Mouse (Mus musculus) urinary bladder, adult 18-20 months (tissue): ENCODE data around the gene Dsp.

Source experiments
- DNase-seq, 2 experiments: peaks; one replicate each; pipeline ENCODE4 v3.0.0; 2022; ENCODE audit warnings: low spot score in 2 of 2, mixed read lengths in 2 of 2

Gene Dsp

GRCm38 (mm10) chr13:38151069-38151588, at the start of gene Dsp:
Gene Dsp (plus strand): TSS chr13:38151294.
- peak; percentile 66 to 71 for DNase-seq

- DNase-seq, result no peak
Measured at GRCm38 (mm10) chr13:38103406-38103805, 47.7 kb upstream of the Dsp start.

DNA sequence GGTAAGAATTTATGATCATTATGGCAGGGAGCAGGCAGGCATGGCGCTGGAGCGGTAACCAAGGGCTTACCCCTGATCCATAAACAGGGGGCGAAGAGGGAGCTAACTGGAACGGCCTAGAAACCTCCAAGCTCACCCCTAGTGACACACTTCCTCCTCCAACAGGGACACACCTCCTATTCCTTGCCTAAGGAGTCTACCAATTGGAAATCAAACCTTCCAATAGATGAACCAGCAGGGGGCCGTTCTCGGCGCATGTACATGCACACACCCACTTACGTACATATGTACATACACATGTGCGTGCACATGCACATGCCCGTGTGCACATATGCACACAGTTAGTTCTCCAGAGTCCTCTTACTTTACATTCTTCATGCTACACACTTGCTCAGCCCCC, 46.6 kb upstream of the Dsp start:
- DNase-seq, result no peak

GRCm38 (mm10) chr13:38109081-38109480, 42.0 kb upstream of the Dsp start:
- no peak for DNase-seq

DNA sequence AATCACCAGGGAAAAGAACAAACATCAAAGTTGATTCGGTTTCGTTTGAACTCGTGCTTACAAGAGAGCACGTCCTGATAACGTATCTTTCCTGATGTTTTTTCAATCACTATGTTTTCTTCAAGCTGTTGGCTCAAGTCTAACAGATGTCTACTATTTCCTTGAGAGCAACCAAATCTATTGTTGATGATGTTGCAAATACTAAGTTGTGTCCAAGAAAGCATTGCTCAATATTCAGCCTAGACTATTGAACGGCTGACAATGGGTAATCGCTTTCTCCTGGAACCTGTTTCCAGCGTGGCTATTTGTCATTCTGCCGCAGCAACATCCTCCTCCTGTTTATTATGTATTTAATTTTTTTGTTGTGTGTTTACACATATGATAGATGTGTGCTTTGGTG, 28.8 kb upstream of the Dsp start:
- DNase-seq, result no peak

DNA sequence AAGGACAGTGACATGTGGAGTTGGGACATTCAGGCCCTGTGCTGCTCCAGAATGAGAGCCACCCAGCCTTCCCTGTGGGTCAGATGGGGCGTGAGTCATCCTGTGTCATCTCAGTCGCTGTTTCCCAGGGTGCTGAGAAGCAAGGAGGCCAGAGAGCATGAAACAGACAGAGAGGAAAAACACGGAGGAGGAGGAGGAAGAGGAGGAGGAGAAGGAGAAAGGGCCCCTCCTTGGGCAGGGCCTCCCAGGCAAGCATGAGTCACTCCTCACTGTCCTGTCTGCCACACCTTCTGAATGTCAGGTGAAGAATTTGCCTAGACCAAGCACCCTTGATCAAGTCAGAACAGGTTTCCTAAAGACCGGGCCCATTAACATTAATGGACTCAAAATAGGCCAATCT, 27.4 kb upstream of the Dsp start:
- peak; percentile 18 to 57 for DNase-seq

DNA sequence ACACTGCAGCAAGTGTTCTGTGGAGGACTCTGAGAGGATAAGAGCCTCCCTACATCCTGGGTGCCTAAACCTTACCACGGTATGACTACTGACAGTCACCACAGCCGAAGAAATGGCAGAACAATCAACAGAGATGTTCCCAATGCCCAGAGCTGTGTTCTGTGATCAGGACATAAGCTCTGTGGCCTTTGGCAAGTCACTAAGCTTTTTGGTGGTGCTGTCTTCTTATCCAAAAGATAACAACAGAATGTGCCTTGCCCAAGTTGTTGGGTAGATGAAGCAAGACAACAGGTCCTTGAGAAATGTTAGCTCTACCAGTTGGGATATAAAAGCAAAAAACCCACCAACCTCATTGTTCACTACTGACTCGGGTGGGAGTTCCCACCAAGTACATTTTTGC, 23.4 kb upstream of the Dsp start:
- no peak for DNase-seq

GRCm38 (mm10) chr13:38128246-38128645, 22.8 kb upstream of the Dsp start:
- peak in 1 of 2 experiments; percentile 26 for DNase-seq

DNA sequence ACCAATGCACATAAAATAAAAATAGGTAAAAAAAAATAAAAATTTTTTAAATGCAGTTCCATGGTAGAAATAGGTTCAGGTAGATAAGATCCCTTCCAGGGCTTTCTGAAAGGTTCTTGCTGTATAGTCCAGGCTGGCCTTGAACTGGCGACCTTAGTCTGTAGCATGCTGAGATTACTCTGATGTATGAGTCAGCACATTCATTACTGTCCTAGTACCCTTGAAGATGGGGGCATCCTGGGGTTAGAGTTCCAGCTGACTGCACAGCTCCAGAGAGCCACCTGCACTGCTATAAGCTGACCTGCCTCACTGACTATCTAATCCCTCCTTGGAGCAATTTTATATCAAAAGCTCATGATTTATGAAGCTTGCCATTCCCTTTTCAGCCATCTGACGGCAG, 21.6 kb upstream of the Dsp start:
- no peak for DNase-seq

- no peak for DNase-seq
Measured at GRCm38 (mm10) chr13:38130116-38130515, 21.0 kb upstream of the Dsp start.

DNA sequence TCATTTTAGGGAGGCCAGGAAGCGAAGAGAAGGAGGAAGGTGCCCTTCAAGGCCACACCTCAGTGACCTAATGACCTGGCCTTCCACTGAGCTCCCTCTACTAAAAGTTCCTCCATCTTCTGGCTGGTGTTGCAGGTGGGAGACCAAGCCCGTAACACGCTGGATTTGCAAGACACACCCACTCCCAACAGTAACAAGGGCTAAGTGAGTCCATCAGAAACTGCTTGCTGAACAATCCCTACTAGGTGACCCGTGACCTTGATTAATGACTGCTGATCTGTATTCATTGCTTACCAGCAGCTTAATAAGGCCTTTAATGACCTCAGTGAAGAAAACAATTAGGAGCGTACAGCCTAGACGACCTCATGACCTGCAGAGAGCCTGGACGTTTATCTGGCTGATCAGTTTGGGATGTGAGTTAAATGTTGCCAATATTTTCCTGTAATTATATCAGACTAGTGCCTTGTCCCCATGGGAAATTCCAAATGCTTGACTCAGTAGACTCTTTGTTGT, 18.0 kb upstream of the Dsp start:
- DNase-seq, result no peak

DNA sequence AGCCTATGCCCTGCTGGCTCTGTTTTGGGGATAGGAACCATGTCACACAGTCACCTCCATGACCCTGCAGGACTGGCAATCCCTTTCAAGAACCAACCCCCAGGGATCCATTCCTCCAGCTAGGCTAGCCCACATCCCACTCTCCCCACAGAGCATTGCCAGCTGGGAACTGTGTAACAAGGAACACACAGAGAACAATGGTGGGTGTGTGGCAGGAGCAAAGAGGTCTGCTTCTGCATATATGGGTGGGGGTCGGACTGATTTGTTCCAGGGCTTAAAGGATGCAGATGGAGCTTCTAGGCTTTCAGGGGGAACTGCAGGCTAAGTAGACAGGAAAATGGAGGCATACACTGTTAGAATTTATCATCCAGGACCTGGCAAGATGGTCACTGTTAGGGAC, 10.6 kb upstream of the Dsp start:
- no peak for DNase-seq

DNA sequence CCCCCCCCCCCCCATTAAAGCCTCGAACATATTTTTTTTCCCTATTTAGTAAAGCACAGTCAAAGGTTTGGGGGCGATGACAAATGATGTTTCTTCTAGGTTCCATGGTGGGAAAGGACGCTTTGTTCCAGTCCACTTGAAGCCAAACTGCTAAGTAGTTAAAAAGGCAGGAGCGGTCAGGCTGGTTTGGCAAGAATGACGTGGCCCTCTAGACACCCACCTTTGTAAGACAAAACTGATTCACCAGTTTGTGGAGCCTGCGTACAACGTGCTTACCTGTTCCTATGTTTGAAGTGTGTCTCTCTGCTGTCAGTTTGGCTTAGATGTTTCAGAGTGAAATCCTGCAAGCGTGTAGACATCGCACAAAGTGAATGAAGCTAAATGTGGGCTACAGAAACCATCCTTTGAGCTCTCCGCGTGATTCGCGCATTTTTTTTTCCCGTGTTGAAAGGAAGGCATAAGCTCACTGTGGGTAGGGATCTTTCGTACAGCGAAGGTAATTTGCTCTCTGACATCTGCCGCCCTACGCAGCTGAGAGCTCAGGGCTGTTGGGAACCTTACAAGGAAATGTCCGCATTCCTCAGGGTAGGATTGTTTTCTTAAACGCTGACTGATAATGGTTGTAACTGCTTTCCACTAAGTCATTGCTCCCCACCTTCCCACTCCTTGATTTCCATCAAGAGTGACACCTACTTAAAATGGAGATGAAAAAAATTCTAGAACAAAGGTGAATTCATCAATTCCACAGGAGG, 6.0 kb upstream of the Dsp start:
- peak; percentile 45 to 68 for DNase-seq

DNA sequence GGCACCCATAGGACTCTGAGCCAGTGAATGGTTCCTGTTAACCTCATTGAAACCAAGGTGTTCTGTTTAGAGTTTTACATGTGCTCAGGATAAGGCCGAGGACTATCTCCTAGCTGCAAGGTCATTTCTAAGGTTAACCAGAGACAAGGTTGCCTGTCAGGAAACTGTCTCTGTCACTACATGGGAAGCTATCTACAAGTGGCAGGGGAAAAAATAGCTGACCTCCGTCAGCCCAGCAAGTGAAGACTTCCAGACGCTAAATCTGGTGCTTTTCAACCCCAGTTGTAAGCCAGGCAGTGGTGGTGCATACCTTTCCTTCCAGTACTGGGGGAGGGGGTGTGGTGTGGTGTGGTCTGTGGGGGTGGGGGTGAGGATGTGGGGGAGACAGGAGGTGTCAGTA, 2.7 kb upstream of the Dsp start:
- no peak for DNase-seq

DNA sequence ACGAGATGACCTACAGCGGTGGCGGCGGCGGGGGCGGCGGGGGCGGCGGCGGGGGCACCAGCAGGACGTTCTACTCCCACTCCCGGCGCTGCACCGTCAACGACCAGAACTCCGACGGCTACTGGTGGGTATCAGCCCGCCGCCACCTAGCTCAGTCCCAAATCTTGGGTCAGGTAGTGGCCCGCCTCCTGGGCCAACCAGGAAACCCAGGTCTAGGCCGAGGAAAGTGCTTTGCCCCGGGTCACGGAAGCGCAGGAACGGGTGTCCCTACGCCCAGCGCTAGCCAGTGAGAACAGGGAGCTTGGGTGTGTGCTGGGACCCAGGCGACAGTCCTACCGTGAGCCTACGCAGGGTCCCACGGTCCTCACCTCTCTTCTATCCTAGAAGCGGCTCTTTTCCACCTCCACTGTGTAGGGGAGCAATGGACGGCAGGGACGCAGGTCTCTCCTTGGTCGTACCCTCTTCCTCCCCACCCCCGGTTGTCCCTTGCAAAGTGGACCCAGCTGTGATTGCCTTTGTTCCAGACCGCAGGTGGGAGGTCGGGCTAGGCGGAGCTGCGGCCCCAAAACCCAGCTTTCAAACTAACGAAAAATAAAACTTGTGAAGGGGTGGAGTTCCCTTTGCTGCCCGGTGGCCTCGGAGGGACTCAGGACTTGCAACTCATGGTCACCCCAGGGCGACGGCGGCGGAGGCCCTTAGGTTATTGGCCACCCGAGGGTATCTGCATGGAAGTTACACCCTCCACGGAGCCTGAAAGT, 756 bp downstream of the Dsp start:
- DNase-seq, result peak; percentile 11 to 59

DNA sequence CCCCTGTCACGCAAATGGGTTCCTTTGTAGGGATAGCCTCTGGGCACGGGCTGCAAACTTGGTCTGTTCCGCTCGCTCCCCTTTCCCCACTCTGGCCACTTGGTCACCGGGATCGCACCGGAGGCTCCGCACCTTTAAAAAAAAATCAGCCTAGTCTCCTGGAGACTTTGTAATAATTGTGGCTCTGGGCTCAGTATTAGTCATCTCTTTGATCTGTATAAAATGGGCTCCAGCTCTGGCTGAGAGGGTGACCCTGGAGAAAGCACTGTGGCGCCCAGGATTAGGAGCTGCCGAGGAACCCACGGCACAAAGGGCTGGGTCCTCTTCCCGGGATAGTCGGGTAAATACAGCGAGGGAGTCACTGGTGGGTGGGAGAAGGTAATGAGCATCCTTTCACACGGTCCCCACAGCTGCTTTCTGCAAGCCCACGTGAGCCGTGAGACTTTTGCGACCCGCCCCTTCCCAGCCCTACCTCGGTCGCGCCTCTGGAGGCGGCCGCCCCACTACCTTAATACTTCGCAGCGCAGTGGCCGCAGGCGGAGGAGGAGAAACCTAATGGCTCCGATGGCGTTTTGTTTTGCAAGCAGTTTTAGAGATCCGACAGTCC, 1.4 kb downstream of the Dsp start:
- DNase-seq, result peak; percentile 27 to 40

GRCm38 (mm10) chr13:38155523-38155922, 4.4 kb downstream of the Dsp start:
- DNase-seq, result no peak

GRCm38 (mm10) chr13:38157635-38158034, 6.5 kb downstream of the Dsp start:
- no peak for DNase-seq

GRCm38 (mm10) chr13:38162002-38162401, 10.9 kb downstream of the Dsp start:
- DNase-seq, result no peak

DNA sequence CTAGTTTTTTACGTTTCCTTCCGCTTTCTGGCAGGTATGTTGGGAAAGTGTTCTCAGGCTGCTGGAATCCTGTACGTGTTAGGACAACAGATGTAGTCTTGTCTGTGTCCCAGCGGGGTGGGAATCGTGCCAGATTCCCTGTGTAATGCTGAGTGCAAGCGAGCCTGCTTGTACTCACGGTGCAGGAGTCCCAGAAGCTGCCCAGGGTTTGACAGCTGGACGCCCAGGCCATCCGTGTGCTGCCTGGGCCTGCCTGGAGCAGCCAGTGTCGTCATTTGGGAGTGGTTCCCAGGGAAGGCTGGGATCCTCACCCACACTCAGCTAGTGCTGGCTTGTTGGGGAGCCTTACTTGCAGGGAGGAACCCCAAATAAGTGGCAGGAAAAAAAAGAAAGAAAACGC, 11.6 kb downstream of the Dsp start:
- DNase-seq, result peak; percentile 41 to 78

DNA sequence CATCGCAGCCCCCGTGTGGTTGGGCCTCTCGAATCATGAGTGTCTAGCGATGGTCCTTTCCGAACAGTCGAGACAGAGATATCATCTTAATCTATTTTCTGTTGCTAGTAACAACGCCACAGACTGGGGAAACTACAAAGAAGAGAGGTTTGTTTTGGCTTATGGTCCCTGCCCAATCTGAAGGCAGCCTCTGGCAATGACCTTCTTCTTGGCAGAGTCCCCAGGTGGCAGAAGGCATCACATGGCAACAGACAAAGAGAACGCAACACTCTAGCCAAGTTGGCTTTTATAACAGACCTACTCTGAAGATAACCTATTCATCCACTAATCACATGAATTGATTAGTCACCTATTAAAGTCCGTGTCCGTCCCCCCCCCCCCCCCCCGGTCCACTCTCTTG, 13.8 kb downstream of the Dsp start:
- DNase-seq, result no peak

GRCm38 (mm10) chr13:38167056-38167455, 16.0 kb downstream of the Dsp start:
- no peak for DNase-seq
